Mouse (Mus musculus) liver, postnatal 0 days (tissue): ENCODE results near the gene Pdcd6ip.

Experiments
- CTCF ChIP-seq: sonication (generic); IDR thresholded peaks from 2 replicates; pipeline ENCODE4 v1.5.1; 2016; ENCODE audit warnings: antibody characterized with exemption, low read depth
- EP300 ChIP-seq: IDR thresholded peaks from 2 replicates; pipeline ENCODE4 v1.6.1; 2016; ENCODE audit warnings: antibody characterized with exemption, low read depth, mild to moderate bottlenecking

DNA sequence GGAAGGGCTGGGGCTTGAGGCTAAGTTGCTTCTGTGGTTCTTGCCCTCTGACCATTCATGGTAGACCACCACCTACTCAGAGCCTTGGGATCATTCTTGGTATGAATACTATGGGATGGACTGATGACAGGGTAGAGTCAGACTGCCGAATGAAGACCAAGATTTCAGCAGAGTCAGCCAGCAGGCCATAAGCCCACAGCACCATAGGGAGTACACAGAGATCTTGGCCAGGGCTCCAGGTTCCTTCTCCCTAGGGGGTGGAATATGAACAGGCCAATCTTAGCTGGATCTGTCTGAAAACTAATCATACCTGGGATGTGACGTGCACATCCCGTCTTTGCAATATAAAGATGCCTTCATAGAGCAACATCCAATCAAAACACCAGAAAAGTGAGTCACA, 23.5 kb upstream of the Pdcd6ip start:
- no peak for TF ChIP-seq CTCF
- TF ChIP-seq EP300, result no peak
